Mouse (Mus musculus) gastrocnemius, postnatal 14 days (tissue): ENCODE data around the gene Macrod2. TPM values are rescaled to one million over a fixed set of nuclear protein-coding genes. Genes with fewer than 3 reads are reported as not detected.

Experiments
- DNase-seq: peaks from one replicate; pipeline ENCODE4 v3.0.0; 2021; ENCODE audit warnings: mixed read lengths
- intact Hi-C: fragments of 180-260 bp; cut with DNase I; formaldehyde crosslinking; loops from one replicate; pipeline ENCODE4 v1.15.1; 2025; ENCODE audit warnings: low total_unique reads
- total RNA-seq, 2 experiments: library from RNA; stranded (reverse); gene quantifications; 2 replicates each; pipeline ENCODE4 v1.2.3; 2021

The Macrod2 gene
- total RNA-seq, 2 experiments from 2014 or later: 12.2 to 15.3 TPM

GRCm38 (mm10) chr2:141003846-141004245, 608.7 kb downstream of the Macrod2 start:
- no peak for DNase-seq
- intact Hi-C loops: no loop called here

- DNase-seq: no peak
- intact Hi-C loops: no loop called here
Observed at GRCm38 (mm10) chr2:141004326-141004725, 609.2 kb downstream of the Macrod2 start.

GRCm38 (mm10) chr2:141005616-141006015, 610.5 kb downstream of the Macrod2 start:
- intact Hi-C loops: no loop called here
- DNase-seq: no peak

- intact Hi-C loops: no loop called here
- DNase-seq: no peak
Observed at GRCm38 (mm10) chr2:141007725-141008124, 612.6 kb downstream of the Macrod2 start.

- no peak for DNase-seq
- intact Hi-C loops: no loop called here
Observed at GRCm38 (mm10) chr2:141008458-141008857, 613.3 kb downstream of the Macrod2 start.

GRCm38 (mm10) chr2:141013443-141014165, 618.5 kb downstream of the Macrod2 start:
- intact Hi-C loops: no loop called here
- peak; percentile 55 for DNase-seq

GRCm38 (mm10) chr2:141022971-141023370, 627.9 kb downstream of the Macrod2 start:
- DNase-seq: no peak
- intact Hi-C loops: no loop called here

- intact Hi-C loops: no loop called here
- no peak for DNase-seq
Observed at GRCm38 (mm10) chr2:141023916-141024315, 628.8 kb downstream of the Macrod2 start.

GRCm38 (mm10) chr2:141024316-141025043, 629.4 kb downstream of the Macrod2 start:
- intact Hi-C loops: no loop called here
- DNase-seq: no peak

GRCm38 (mm10) chr2:141056685-141057454, 661.8 kb downstream of the Macrod2 start:
- intact Hi-C loops: no loop called here
- no peak for DNase-seq

GRCm38 (mm10) chr2:141057455-141057833, 662.3 kb downstream of the Macrod2 start:
- intact Hi-C loops: no loop called here
- DNase-seq: no peak

GRCm38 (mm10) chr2:141073981-141074855, 679.1 kb downstream of the Macrod2 start:
- no peak for DNase-seq
- intact Hi-C loops: no loop called here

GRCm38 (mm10) chr2:141078221-141078620, 683.1 kb downstream of the Macrod2 start:
- DNase-seq: no peak
- intact Hi-C loops: no loop called here

- intact Hi-C loops: no loop called here
- DNase-seq: no peak
Observed at GRCm38 (mm10) chr2:141091320-141091719, 696.2 kb downstream of the Macrod2 start.

GRCm38 (mm10) chr2:141117579-141117978, 722.5 kb downstream of the Macrod2 start:
- intact Hi-C loops: no loop called here
- DNase-seq: no peak

GRCm38 (mm10) chr2:141123875-141124274, 728.8 kb downstream of the Macrod2 start:
- intact Hi-C loops: no loop called here
- no peak for DNase-seq

- intact Hi-C loops: no loop called here
- no peak for DNase-seq
Observed at GRCm38 (mm10) chr2:141125638-141126037, 730.5 kb downstream of the Macrod2 start.

- DNase-seq: no peak
Observed at GRCm38 (mm10) chr2:141142266-141142665, 747.2 kb downstream of the Macrod2 start.

GRCm38 (mm10) chr2:141152011-141152772, 757.1 kb downstream of the Macrod2 start:
- no peak for DNase-seq
- intact Hi-C loops: no loop called here

More at GRCm38 (mm10) chr2:141142266-141142665, 747.2 kb downstream of the Macrod2 start:
- intact Hi-C loops: no loop called here
